Mouse (Mus musculus) forebrain, embryonic 14.5 days (tissue): ENCODE data around the gene Gm21693. TPM values are rescaled to one million over a fixed set of nuclear protein-coding genes. Genes with fewer than 3 reads are reported as not detected.
"Not testable (repeated sequence)": the region's sequence is repeated elsewhere in the genome, so short reads cannot be mapped to it uniquely, and the experiment has no call there.

ENCODE experiments used
- ATAC-seq: fragments of 200-750 bp; cut with Nextera tagmentation; 2 replicates; pipeline ENCODE4 v1.8.0; 2017; ENCODE audit warnings: mild to moderate bottlenecking, moderate library complexity
- DNase-seq: peaks from one replicate; pipeline ENCODE4 v3.0.0-alpha.2; 2015; ENCODE audit warnings: low spot score
- H3K27ac ChIP-seq: fragments of 300-500 bp; sonication (generic); 2 replicates; pipeline ENCODE4 v1.5.1; 2014; ENCODE audit warnings: low read depth, mild to moderate bottlenecking, control low read depth, low read length, moderate library complexity
- H3K27me3 ChIP-seq: fragments of 300-500 bp; sonication (generic); replicated peaks from 2 replicates; pipeline ENCODE4 v1.6.1; 2014; ENCODE audit warnings: low read length, control low read depth, mixed read lengths; ENCODE audit not compliant: control insufficient read depth, insufficient read depth
- H3K36me3 ChIP-seq: fragments of 300-500 bp; sonication (generic); 2 replicates; pipeline ENCODE4 v1.6.1; 2014; ENCODE audit warnings: low read length, control low read depth; ENCODE audit not compliant: control insufficient read depth, insufficient read depth
- H3K4me1 ChIP-seq: fragments of 300-500 bp; sonication (generic); 2 replicates; pipeline ENCODE4 v1.6.1; 2014; ENCODE audit warnings: antibody characterized with exemption, low read length, control low read depth; ENCODE audit not compliant: control insufficient read depth, insufficient read depth
- H3K4me2 ChIP-seq: fragments of 300-500 bp; sonication (generic); 2 replicates; pipeline ENCODE4 v1.6.1; 2014; ENCODE audit warnings: mild to moderate bottlenecking, control low read depth, low read length
- H3K4me3 ChIP-seq: fragments of 300-500 bp; sonication (generic); 2 replicates; pipeline ENCODE4 v1.5.1; 2014; ENCODE audit warnings: low read depth, low read length, control low read depth
- H3K9ac ChIP-seq: fragments of 300-500 bp; sonication (generic); 2 replicates; pipeline ENCODE4 v1.6.1; 2014; ENCODE audit warnings: mild to moderate bottlenecking, low read length, control low read depth, moderate library complexity
- H3K9me3 ChIP-seq: fragments of 300-500 bp; sonication (generic); replicated peaks from 2 replicates; pipeline ENCODE4 v1.6.1; 2016; ENCODE audit warnings: low read length, control low read depth, mixed read lengths; ENCODE audit not compliant: control insufficient read depth
- WGBS: fragments of 180-500 bp; shearing (Covaris S2); extraction: QIAGEN DNeasy Blood & Tissue Kit; methylation state at CpG from one replicate; pipeline ENCODE4 v1.1.7; 2014; 5-methylcytosine and 5-hydroxymethylcytosine counted together
- polyA plus RNA-seq: library from polyadenylated mRNA; unstranded; fragments of >200 nt; fragmentation: Nextera tagmentation; extraction: Ambion mirVana; gene quantifications from 2 replicates; pipeline ENCODE4 v1.2.1, GENCODE M21; 2014

Gene Gm21693
- not detected in 2 replicates for polyA plus RNA-seq

DNA sequence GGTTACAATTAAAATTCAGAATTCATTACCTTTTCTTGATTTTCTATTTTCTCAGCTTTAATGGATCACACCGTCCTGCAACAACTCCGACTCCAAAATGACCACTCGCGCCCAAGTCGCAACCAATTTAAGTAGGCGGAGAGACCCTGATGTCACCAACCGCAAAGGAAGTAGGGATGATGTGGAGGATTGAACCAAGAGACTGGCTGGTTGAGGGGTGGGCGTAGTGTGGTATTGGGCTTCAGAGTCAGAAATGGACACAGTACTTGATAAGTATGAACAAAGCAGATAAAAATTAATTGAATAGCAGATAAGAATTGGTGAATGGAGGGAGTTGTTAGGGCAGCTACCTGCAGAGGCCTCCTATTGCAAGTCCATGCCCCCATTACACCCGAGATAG, at the start of gene Gm21693:
TSS of gene Gm21693 (minus strand) at position 101 of the 400 bp plus-strand sequence.
- H3K4me3 ChIP-seq, ATAC-seq, H3K9me3 ChIP-seq, H3K4me2 ChIP-seq, H3K36me3 ChIP-seq, H3K27me3 ChIP-seq, H3K4me1 ChIP-seq, H3K9ac ChIP-seq, DNase-seq, H3K27ac ChIP-seq: not testable (repeated sequence)
- WGBS, result no CpG with 5 or more reads among the region's 9 CpGs

GRCm38 (mm10) chrY:3340661-3341060, 4.5 kb downstream of the Gm21693 start:
- not testable (repeated sequence) for H3K27me3 ChIP-seq, H3K4me2 ChIP-seq, H3K4me1 ChIP-seq, H3K9me3 ChIP-seq, ATAC-seq, H3K4me3 ChIP-seq, DNase-seq, H3K9ac ChIP-seq, H3K36me3 ChIP-seq, H3K27ac ChIP-seq
- no CpG with 5 or more reads among the region's 11 CpGs for WGBS

GRCm38 (mm10) chrY:3306349-3306748, 38.8 kb downstream of the Gm21693 start, which contains the start of gene Gm21677:
TSS of gene Gm21677 (minus strand) at chrY:3306449.
- H3K27me3 ChIP-seq, H3K36me3 ChIP-seq, H3K9ac ChIP-seq, H3K4me3 ChIP-seq, H3K9me3 ChIP-seq, ATAC-seq, H3K4me2 ChIP-seq, DNase-seq, H3K27ac ChIP-seq, H3K4me1 ChIP-seq: not testable (repeated sequence)
- WGBS, result no CpG with 5 or more reads among the region's 9 CpGs

Other genes with a start within 250 kb of the Gm21693 start
- gene Gm21677, start 38.9 kb downstream of the Gm21693 start, polyA plus RNA-seq, result not detected in 2 replicates
- not detected in 2 replicates for gene Gm21704, start 64.8 kb upstream of the Gm21693 start, polyA plus RNA-seq
- not detected in 2 replicates for gene Gm21708, start 64.8 kb upstream of the Gm21693 start, polyA plus RNA-seq